Mouse (Mus musculus) kidney, adult 2 months (tissue): ENCODE data around the gene Slc25a18.

Source experiments
- CTCF ChIP-seq: fragments of 200-500 bp; conservative IDR thresholded peaks from 2 replicates; pipeline ENCODE4 v1.5.1; 2011; ENCODE audit warnings: low read depth, mild to moderate bottlenecking, control low read depth, low read length, moderate library complexity, mixed read lengths; ENCODE audit not compliant: insufficient read depth, insufficient read length
- POLR2A ChIP-seq: fragments of 200-500 bp; IDR thresholded peaks from one replicate; pipeline ENCODE4 v1.6.1; 2011; ENCODE audit warnings: low read depth, low read length, control low read depth

DNA sequence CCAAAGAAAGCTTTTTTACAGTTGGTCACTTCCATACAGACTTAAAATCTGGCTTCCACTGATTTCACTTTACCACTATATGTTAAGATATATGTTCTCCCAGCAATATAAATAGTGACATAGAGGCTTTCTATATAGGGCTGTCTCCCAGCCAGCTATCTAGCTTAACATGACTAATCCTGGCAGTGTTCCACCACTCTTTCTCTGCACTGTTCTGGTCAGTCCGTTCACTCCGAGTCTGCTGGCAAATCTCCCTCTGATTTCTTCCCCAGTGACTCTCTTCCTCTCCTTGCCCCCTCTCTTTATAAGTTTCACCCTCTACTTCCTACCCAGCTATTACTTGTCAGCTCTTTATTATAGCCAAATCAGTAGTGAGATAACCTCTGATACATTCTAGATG, 47.4 kb upstream of the Slc25a18 start:
- no peak for TF ChIP-seq CTCF
- no peak for TF ChIP-seq POLR2A
